Mouse (Mus musculus) CH12.LX (cell line): ENCODE measurements around the gene Ptges3l.

Experiments
- EP300 ChIP-seq: IDR thresholded peaks from 2 replicates; pipeline ENCODE4 v1.6.1; 2011; ENCODE audit warnings: low read length, improper control_type of control experiment
- POLR2A ChIP-seq: IDR thresholded peaks from 2 replicates; pipeline ENCODE4 v1.6.1; 2011; ENCODE audit warnings: low read depth, mild to moderate bottlenecking, improper control_type of control experiment, low read length

DNA sequence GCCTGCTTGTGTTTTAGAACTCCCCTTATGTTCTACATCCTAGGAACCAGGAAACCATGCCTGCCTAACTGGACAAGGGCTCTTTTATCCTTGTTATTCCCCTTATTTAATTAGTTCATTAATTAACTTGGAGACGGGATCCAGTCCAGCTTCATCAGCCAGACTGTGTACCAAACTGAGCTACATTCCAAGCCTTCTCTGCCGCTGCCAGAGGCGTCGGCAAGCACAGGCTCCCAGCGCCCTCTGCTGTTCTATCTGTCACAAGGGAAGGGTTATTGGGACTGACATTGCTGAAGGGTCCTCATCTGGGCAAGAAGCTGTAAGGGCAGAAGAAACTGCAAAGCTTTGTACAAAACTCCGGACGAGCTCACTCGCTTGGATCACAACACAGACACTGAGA, 30.0 kb downstream of the Ptges3l start:
- no peak for TF ChIP-seq EP300
- no peak for TF ChIP-seq POLR2A
